Mouse (Mus musculus) neural tube, embryonic 14.5 days (tissue): ENCODE results near the gene Efna1. TPM values are rescaled to one million over a fixed set of nuclear protein-coding genes. Genes with fewer than 3 reads are reported as not detected.

ENCODE experiments used
- ATAC-seq: fragments of 200-750 bp; cut with Nextera tagmentation; 2 replicates; pipeline ENCODE4 v1.8.0; 2017; ENCODE audit warnings: low read depth, mild to moderate bottlenecking, moderate TSS enrichment, moderate library complexity
- H3K27ac ChIP-seq: fragments of 300-500 bp; sonication (generic); 2 replicates; pipeline ENCODE4 v1.5.1; 2014; ENCODE audit warnings: low read depth, mild to moderate bottlenecking, control low read depth, low read length, moderate library complexity, mixed read lengths
- H3K27me3 ChIP-seq: fragments of 300-500 bp; sonication (generic); 2 replicates; pipeline ENCODE4 v1.6.1; 2014; ENCODE audit warnings: low read length; ENCODE audit not compliant: control insufficient read depth, insufficient read depth
- H3K36me3 ChIP-seq: fragments of 300-500 bp; sonication (generic); 2 replicates; pipeline ENCODE4 v1.6.1; 2014; ENCODE audit warnings: low read length, mixed read lengths; ENCODE audit not compliant: control insufficient read depth, insufficient read depth
- H3K4me1 ChIP-seq: fragments of 300-500 bp; sonication (generic); 2 replicates; pipeline ENCODE4 v1.6.1; 2014; ENCODE audit warnings: low read length; ENCODE audit not compliant: control insufficient read depth, insufficient read depth
- H3K4me2 ChIP-seq: fragments of 300-500 bp; sonication (generic); 2 replicates; pipeline ENCODE4 v1.6.1; 2014; ENCODE audit warnings: mild to moderate bottlenecking, low read depth, low read length, control low read depth
- H3K4me3 ChIP-seq: fragments of 300-500 bp; sonication (generic); 2 replicates; pipeline ENCODE4 v1.5.1; 2014; ENCODE audit warnings: low read depth, low read length, control low read depth, mixed read lengths
- H3K9ac ChIP-seq: fragments of 300-500 bp; sonication (generic); replicated peaks from 2 replicates; pipeline ENCODE4 v1.6.1; 2014; ENCODE audit warnings: low read depth, mild to moderate bottlenecking, control low read depth, low read length, mixed read lengths
- H3K9me3 ChIP-seq: fragments of 300-500 bp; sonication (generic); 2 replicates; pipeline ENCODE4 v1.6.1; 2016; ENCODE audit warnings: low read length; ENCODE audit not compliant: control insufficient read depth
- WGBS: fragments of 180-500 bp; shearing (Covaris S2); extraction: QIAGEN DNeasy Blood & Tissue Kit; methylation state at CpG from one replicate; pipeline ENCODE4 v1.1.7; 2014; 5-methylcytosine and 5-hydroxymethylcytosine counted together
- polyA plus RNA-seq: library from polyadenylated mRNA; unstranded; fragments of >200 nt; fragmentation: Nextera tagmentation; extraction: Ambion mirVana; gene quantifications from 2 replicates; pipeline ENCODE4 v1.2.1, GENCODE M21; 2014

Gene Efna1
- polyA plus RNA-seq, 1 experiment from 2014 or later: 6.8 TPM

DNA sequence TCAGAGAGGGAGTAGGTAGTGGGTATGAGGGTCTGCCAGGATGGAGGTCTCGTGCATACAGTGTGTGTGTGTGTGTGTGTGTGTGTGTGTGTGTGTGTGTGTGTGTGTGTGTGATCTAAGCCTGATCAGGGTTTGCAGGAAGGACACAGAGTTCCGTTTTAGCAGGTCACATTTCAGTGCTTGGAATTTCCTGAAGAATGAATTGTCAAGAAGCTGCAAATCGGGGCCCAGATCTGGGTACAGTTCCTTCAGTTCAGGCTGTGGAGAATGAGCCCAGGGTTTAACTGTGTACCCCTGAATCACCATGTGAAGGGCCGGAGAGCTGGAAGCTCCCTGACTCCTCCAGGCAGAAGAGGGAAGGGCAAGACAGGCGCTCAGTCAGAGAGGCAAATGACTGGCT lies 6.3 kb upstream of the Efna1 start:
- no peaks in the 10 kb centered on the region for H3K4me1 ChIP-seq
- 62% methylated on average over 5 of the region's 5 CpGs for WGBS
- H3K4me2 ChIP-seq: no peak overlapping the region

GRCm38 (mm10) chr3:89285526-89285925 lies 4.6 kb upstream of the Efna1 start:
- Histone ChIP-seq H3K36me3 (no peaks in the 10 kb centered on the region), H3K4me1 (peaks cover 8% of the 10 kb centered on the region), H3K4me3 (no peak overlapping the region), H3K9me3 (no peaks in the 10 kb centered on the region), H3K9ac (no peak overlapping the region), H3K27ac (no peak overlapping the region), H3K4me2 (no peak overlapping the region), H3K27me3 (no peaks in the 10 kb centered on the region)
- WGBS: 50% methylated on average over 2 of the region's 2 CpGs
- no peak for ATAC-seq

More for the DNA sequence above, 6.3 kb upstream of the Efna1 start:
- no peaks in the 10 kb centered on the region for H3K9me3 ChIP-seq
- ATAC-seq: no peak
- H3K4me3 ChIP-seq: no peak overlapping the region
- no peaks in the 10 kb centered on the region for H3K27me3 ChIP-seq
- H3K9ac ChIP-seq: no peak overlapping the region
- H3K36me3 ChIP-seq: no peaks in the 10 kb centered on the region
- H3K27ac ChIP-seq: no peak overlapping the region

- Histone ChIP-seq H3K4me1 (peaks cover 21% of the 10 kb centered on the region), H3K27ac (no peak overlapping the region), H3K36me3 (no peaks in the 10 kb centered on the region), H3K4me3 (no peak overlapping the region), H3K27me3 (no peaks in the 10 kb centered on the region), H3K9ac (no peak overlapping the region), H3K4me2 (no peak overlapping the region), H3K9me3 (no peaks in the 10 kb centered on the region)
- no peak for ATAC-seq
- WGBS: 85% methylated on average over 3 of the region's 3 CpGs
These were observed 3.3 kb upstream of the Efna1 start for GRCm38 (mm10) chr3:89284261-89284660.

DNA sequence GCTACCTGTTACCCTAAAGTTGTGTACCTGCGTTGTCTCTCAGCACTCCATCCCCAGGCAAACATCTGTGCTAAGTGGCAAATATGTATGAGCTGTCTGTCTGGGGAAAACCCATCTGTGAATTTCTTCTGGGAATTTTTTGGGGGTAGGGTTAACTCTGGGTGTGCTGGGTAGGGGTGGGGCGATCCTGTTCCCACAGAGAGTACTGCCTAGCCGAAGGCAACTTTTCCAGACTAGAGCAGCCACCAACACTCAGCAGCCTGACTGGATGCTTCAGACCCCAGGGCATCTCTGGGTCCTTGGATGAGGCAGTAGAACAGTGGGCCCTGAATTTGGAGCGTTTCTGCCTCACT lies 1.3 kb upstream of the Efna1 start:
- H3K36me3 ChIP-seq: no peaks in the 10 kb centered on the region
- no peak overlapping the region for H3K4me3 ChIP-seq
- no peaks in the 10 kb centered on the region for H3K9me3 ChIP-seq
- 0 out of 2 replicates have a peak, but pooled peaks cover 3% of the 10 kb centered on the region for H3K27me3 ChIP-seq
- 27% methylated on average over 4 of the region's 4 CpGs for WGBS
- H3K4me1 ChIP-seq: peaks cover 25% of the 10 kb centered on the region
- H3K27ac ChIP-seq: no peak overlapping the region
- ATAC-seq: no peak
- H3K4me2 ChIP-seq: peak overlapping the region; percentile 96; the same call in 1 of the 2 replicates
- H3K9ac ChIP-seq: no peak overlapping the region

GRCm38 (mm10) chr3:89281579-89282290 lies 793 bp upstream of the Efna1 start:
- H3K36me3 ChIP-seq: no peaks in the 10 kb centered on the region
- peak overlapping the region; percentile 96 for H3K4me2 ChIP-seq
- H3K9ac ChIP-seq: no peak overlapping the region
- ATAC-seq: no peak
- WGBS: 15% methylated on average over 20 of the region's 20 CpGs
- no peak overlapping the region for H3K27ac ChIP-seq
- peaks cover 25% of the 10 kb centered on the region for H3K4me1 ChIP-seq
- H3K27me3 ChIP-seq: 0 out of 2 replicates have a peak, but pooled peaks cover 3% of the 10 kb centered on the region
- no peaks in the 10 kb centered on the region for H3K9me3 ChIP-seq
- peak overlapping the region; percentile 43 for H3K4me3 ChIP-seq

GRCm38 (mm10) chr3:89280050-89280605 lies 814 bp downstream of the Efna1 start:
- Histone ChIP-seq H3K36me3 (no peaks in the 10 kb centered on the region), H3K4me2 (peak overlapping the region; percentile 96), H3K27me3 (0 out of 2 replicates have a peak, but pooled peaks cover 3% of the 10 kb centered on the region), H3K9me3 (no peaks in the 10 kb centered on the region), H3K27ac (peak overlapping the region; percentile 46; the same call in 1 of the 2 replicates), H3K4me1 (peaks cover 25% of the 10 kb centered on the region), H3K4me3 (peak overlapping the region; percentile 43), H3K9ac (peak overlapping the region; percentile 50)
- peak; percentile 22; the same call in 1 of the 2 replicates for ATAC-seq
- WGBS: under 1% methylated on average over 29 of the region's 29 CpGs

DNA sequence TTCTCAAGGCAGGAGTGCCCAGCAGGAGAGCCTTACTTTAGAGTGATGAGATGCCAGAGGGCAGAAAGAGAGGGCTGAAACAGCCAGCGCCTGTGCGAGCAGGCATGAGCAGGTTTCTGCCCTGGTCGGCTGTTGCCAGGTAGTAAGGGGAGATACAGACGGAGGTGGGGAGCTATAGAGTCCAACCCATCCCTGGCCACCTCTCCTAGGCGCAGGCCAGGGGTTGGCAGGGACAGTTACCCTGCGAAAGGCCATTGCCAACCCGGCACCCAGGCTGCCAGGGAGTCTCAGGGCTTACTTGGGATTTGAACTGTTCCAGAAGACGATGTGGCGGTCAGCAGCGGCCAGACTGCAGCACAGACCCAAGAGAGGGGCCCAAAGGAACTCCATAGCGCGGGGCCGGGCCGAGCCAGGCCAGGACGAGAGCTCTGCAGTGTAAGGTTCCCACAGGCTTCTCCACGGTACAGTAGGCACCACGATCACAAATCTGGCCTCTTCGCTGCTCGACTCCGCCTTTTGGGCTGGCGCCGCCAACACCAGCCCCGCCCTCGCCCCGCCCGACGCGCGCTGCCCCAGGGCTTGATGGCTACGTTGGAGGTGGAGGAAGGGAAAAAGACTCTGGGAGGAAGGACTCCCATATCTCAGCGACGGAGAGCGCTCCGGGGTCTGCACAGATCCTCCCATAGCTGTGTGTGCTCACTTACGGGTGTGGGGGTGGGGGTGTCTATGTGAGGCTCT lies 1.6 kb downstream of the Efna1 start:
- 2% methylated on average over 31 of the region's 35 CpGs for WGBS
- H3K27ac ChIP-seq: peak overlapping the region; percentile 46; the same call in 1 of the 2 replicates
- H3K9me3 ChIP-seq: no peaks in the 10 kb centered on the region
- peak overlapping the region; percentile 43 for H3K4me3 ChIP-seq
- ATAC-seq: peak; percentile 69
- 0 out of 2 replicates have a peak, but pooled peaks cover 3% of the 10 kb centered on the region for H3K27me3 ChIP-seq
- H3K4me1 ChIP-seq: peaks cover 25% of the 10 kb centered on the region
- peak overlapping the region; percentile 96 for H3K4me2 ChIP-seq
- no peaks in the 10 kb centered on the region for H3K36me3 ChIP-seq
- peak overlapping the region; percentile 47 for H3K9ac ChIP-seq

- Histone ChIP-seq H3K4me1 (peaks cover 25% of the 10 kb centered on the region), H3K4me2 (peak overlapping the region; percentile 96; the same call in 1 of the 2 replicates), H3K4me3 (peak overlapping the region; percentile 43), H3K27me3 (0 out of 2 replicates have a peak, but pooled peaks cover 3% of the 10 kb centered on the region), H3K9ac (no peak overlapping the region), H3K36me3 (no peaks in the 10 kb centered on the region), H3K27ac (no peak overlapping the region), H3K9me3 (no peaks in the 10 kb centered on the region)
- 18% methylated on average over 8 of the region's 8 CpGs for WGBS
- ATAC-seq: no peak
These were observed 2.3 kb downstream of the Efna1 start for GRCm38 (mm10) chr3:89278643-89279042.
